Mouse (Mus musculus) hindbrain, embryonic 14.5 days (tissue): ENCODE results near the gene Lin52. TPM values are rescaled to one million over a fixed set of nuclear protein-coding genes. Genes with fewer than 3 reads are reported as not detected.
A peak's percentile ranks its signal among the peaks of the same experiment; 100 is the strongest.

Experiments
- ATAC-seq: fragments of 200-750 bp; cut with Nextera tagmentation; 2 replicates; pipeline ENCODE4 v1.8.0; 2017; ENCODE audit warnings: moderate number of reproducible peaks, mild to moderate bottlenecking, moderate TSS enrichment, moderate library complexity; ENCODE audit not compliant: low FRiP score
- DNase-seq: peaks from one replicate; pipeline ENCODE4 v3.0.0-alpha.2; 2015; ENCODE audit warnings: low spot score
- H3K27ac ChIP-seq: fragments of 300-500 bp; sonication (generic); 2 replicates; pipeline ENCODE4 v1.5.1; 2014; ENCODE audit warnings: mild to moderate bottlenecking, moderate library complexity
- H3K27me3 ChIP-seq: fragments of 300-500 bp; sonication (generic); 2 replicates; pipeline ENCODE4 v1.6.1; 2014; ENCODE audit warnings: mild to moderate bottlenecking, low read length, mixed read lengths; ENCODE audit not compliant: control insufficient read depth, insufficient read depth
- H3K36me3 ChIP-seq: fragments of 300-500 bp; sonication (generic); replicated peaks from 2 replicates; pipeline ENCODE4 v1.6.1; 2014; ENCODE audit not compliant: control insufficient read depth, insufficient read depth
- H3K4me1 ChIP-seq: fragments of 300-500 bp; sonication (generic); replicated peaks from 2 replicates; pipeline ENCODE4 v1.6.1; 2014; ENCODE audit warnings: antibody characterized with exemption, low read length, mixed read lengths; ENCODE audit not compliant: control insufficient read depth, insufficient read depth
- H3K4me2 ChIP-seq: fragments of 300-500 bp; sonication (generic); replicated peaks from 2 replicates; pipeline ENCODE4 v1.6.1; 2014; ENCODE audit warnings: mild to moderate bottlenecking, moderate library complexity
- H3K4me3 ChIP-seq: fragments of 300-500 bp; sonication (generic); replicated peaks from 2 replicates; pipeline ENCODE4 v1.5.1; 2014; ENCODE audit warnings: mild to moderate bottlenecking, low read length
- H3K9ac ChIP-seq: fragments of 300-500 bp; sonication (generic); 2 replicates; pipeline ENCODE4 v1.6.1; 2014
- H3K9me3 ChIP-seq: fragments of 300-500 bp; sonication (generic); 2 replicates; pipeline ENCODE4 v1.6.1; 2016; ENCODE audit warnings: low read length; ENCODE audit not compliant: control insufficient read depth
- WGBS: fragments of 180-500 bp; shearing (Covaris S2); extraction: QIAGEN DNeasy Blood & Tissue Kit; methylation state at CpG from one replicate; pipeline ENCODE4 v1.1.7; 2014; 5-methylcytosine and 5-hydroxymethylcytosine counted together
- polyA plus RNA-seq: library from polyadenylated mRNA; unstranded; fragments of >200 nt; fragmentation: Nextera tagmentation; extraction: Ambion mirVana; gene quantifications from 2 replicates; pipeline ENCODE4 v1.2.1, GENCODE M21; 2014

Gene Lin52
- polyA plus RNA-seq, 1 experiment from 2014 or later = 30.4 TPM

DNA sequence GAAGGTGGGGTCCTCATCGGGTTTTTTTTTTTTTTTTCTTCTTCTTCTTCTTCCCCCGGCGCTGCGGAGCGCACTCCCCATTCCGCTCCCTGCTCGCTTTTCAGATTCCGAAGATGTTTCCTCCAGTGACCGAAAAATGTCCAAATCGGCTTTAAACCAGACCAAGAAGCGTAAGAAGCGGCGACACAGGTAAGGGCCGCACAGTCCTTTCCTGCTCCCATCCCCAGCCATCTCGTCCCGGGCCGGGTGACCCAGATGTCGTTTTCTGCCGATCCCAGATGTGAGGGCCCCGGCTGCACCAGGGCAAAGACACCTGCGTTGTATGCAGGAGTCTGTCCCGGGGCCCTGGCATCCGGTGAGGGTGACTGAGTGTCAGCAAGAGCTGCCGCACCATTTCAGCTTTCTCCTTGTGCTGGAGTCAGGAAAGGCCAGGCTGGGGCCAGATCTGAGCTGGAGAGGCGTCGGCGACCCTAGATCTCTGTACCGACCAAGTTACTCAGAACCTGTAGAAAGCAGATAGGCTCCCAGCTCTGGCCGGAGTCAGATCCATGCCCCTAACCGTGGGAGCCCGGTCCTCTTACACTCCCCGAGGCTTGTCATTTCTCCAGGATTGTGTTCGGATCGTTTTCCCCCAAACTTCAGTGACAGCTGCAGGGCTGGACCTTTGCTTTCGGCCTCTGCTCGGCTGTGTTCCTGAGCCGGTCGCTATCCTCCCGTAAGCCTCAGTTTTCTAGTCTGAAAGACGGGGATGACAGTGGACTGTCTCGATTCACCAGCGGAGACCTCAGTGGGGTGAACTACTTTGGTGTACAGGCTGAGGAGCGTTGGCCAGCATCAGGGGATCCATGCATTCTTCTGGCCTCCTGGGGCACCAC, 120.5 kb downstream of the Lin52 start:
- peaks cover 89% of the 10 kb centered on the region for H3K27me3 ChIP-seq
- no peak overlapping the region for H3K27ac ChIP-seq
- H3K36me3 ChIP-seq = no peaks in the 10 kb centered on the region
- H3K9me3 ChIP-seq = no peaks in the 10 kb centered on the region
- no peak overlapping the region for H3K4me2 ChIP-seq
- no peaks in the 10 kb centered on the region for H3K4me1 ChIP-seq
- no peak for DNase-seq
- H3K4me3 ChIP-seq = peak overlapping the region; percentile 15
- ATAC-seq = no peak
- H3K9ac ChIP-seq = no peak overlapping the region
- 2% methylated on average over 43 of the region's 43 CpGs for WGBS

- no peaks in the 10 kb centered on the region for H3K9me3 ChIP-seq
- DNase-seq = no peak
- 1% methylated on average over 7 of the region's 7 CpGs for whole genome bisulfite sequencing
- H3K4me2 ChIP-seq = 0 out of 2 replicates have a peak overlapping the region, but pooled peaks have one; percentile 4
- H3K4me3 ChIP-seq = peak overlapping the region; percentile 15; the same call in 1 of the 2 replicates
- no peak for ATAC-seq
- H3K36me3 ChIP-seq = no peaks in the 10 kb centered on the region
- peaks cover 89% of the 10 kb centered on the region for H3K27me3 ChIP-seq
- no peak overlapping the region for H3K27ac ChIP-seq
- no peak overlapping the region for H3K9ac ChIP-seq
- no peaks in the 10 kb centered on the region for H3K4me1 ChIP-seq
These were observed 121.1 kb downstream of the Lin52 start for GRCm38 (mm10) chr12:84572341-84572720.

DNA sequence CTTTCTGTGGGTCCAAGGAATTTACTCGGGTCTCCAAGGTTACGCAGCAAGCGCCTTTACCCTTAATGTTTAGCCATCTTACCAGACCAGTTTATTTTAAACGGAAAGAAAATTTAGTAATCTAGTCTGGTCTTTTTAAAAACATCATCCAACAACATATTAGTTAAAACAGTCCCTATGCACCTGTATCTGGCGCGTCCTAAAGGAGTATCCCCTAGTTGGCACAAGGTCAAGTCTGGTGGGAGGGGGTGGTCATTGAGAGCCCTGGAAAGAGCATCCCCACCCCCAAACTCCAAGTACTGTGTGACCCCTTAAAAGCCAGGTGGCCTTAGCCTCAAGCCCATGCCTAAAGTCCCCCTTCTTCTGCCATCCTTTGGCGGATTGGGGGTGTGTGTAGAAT, 121.9 kb downstream of the Lin52 start:
- Histone ChIP-seq H3K9ac (no peak overlapping the region), H3K4me3 (no peak overlapping the region), H3K27ac (no peak overlapping the region), H3K36me3 (no peaks in the 10 kb centered on the region), H3K27me3 (peaks cover 84% of the 10 kb centered on the region), H3K4me2 (0 out of 2 replicates have a peak overlapping the region, but pooled peaks have one; percentile 4), H3K9me3 (no peaks in the 10 kb centered on the region), H3K4me1 (no peaks in the 10 kb centered on the region)
- ATAC-seq = no peak
- 17% methylated on average over 7 of the region's 7 CpGs for WGBS
- no peak for DNase-seq

DNA sequence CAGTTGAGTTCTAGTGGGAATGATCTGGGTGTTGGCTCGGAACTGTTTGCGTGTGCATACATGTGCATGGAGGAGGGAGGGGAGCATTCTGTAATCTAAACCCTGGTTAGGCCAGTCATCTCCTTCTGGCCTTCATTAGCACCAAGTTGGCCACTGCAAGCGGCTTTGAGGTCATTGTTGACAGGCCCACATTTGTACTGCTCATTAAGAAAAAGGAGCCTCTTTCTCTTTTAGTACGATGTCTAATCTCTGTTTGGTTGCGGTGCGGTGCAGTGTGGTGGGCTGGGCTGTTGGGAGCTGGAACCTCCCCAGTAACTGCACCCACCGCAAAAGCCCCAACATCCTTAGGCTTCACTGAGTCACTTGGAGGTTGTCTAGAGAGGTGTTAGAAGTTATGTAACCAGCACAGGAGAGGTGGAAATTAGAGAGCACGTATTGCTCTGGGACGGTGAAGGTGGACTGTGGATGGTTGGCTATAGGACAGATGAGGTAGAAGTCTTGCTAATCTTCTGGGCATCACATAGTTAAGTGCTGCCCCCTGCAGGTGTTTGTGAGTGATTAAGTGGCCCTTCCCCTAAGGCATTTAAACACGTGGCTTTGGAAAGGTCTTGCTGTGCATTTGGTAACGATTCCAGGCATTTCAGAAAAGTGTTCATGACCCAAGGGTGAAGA, 126.7 kb downstream of the Lin52 start:
- 79% methylated on average over 11 of the region's 11 CpGs for WGBS
- no peak for DNase-seq
- no peaks in the 10 kb centered on the region for H3K4me1 ChIP-seq
- H3K27me3 ChIP-seq = peaks cover 44% of the 10 kb centered on the region
- no peaks in the 10 kb centered on the region for H3K36me3 ChIP-seq
- H3K4me2 ChIP-seq = no peak overlapping the region
- no peak for ATAC-seq
- H3K27ac ChIP-seq = no peak overlapping the region
- no peak overlapping the region for H3K4me3 ChIP-seq
- H3K9ac ChIP-seq = no peak overlapping the region
- H3K9me3 ChIP-seq = no peaks in the 10 kb centered on the region

DNA sequence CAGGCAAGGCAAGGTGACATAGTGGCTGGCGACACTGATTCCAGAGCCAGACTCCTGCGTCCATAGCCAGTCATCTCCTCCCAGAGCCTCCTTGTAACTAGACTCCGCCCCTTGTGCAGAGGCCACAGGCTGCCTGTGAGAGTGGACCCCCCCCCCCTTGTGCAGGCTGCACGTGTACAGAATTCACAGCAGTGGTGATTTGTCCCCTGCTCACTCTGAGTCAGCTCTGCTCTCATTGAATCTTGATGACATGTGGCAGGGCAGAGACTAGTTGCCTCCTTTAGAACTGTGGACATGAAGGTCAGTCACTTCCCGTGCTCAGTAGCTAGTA, 127.2 kb downstream of the Lin52 start:
- Histone ChIP-seq H3K4me2 (no peak overlapping the region), H3K36me3 (no peaks in the 10 kb centered on the region), H3K27ac (no peak overlapping the region), H3K9me3 (no peaks in the 10 kb centered on the region; the same call in 1 of the 2 replicates), H3K4me1 (no peaks in the 10 kb centered on the region), H3K4me3 (no peak overlapping the region), H3K27me3 (peaks cover 39% of the 10 kb centered on the region), H3K9ac (no peak overlapping the region)
- no peak for ATAC-seq
- no peak for DNase-seq
- 37% methylated on average over 5 of the region's 5 CpGs for WGBS

DNA sequence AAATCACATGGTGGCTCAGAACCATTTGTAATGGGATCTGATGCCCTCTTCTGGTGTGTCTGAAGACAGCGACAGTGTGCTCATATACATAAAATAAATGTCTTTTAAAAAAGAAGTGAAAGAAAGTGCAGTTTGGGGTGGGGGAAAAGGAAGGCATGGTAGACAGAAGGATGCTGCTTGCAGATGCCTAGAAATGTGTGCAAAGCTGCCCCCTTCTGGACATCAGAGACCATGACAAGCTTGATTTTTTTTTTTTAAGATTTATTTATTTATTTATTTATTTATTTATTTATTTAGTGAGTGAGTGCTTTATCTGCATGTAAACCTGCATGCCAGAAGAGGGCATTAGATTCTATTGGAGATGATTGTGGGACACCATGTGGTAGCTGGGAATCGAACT, 130.1 kb downstream of the Lin52 start:
- DNase-seq (no peak), ATAC-seq (no peak)
- H3K4me1 ChIP-seq = no peaks in the 10 kb centered on the region
- WGBS = 91% methylated on average over 2 of the region's 2 CpGs
- no peaks in the 10 kb centered on the region for H3K36me3 ChIP-seq
- no peak overlapping the region for H3K4me2 ChIP-seq
- H3K9ac ChIP-seq = no peak overlapping the region
- peaks cover 19% of the 10 kb centered on the region for H3K27me3 ChIP-seq
- no peaks in the 10 kb centered on the region; the same call in 1 of the 2 replicates for H3K9me3 ChIP-seq
- H3K4me3 ChIP-seq = no peak overlapping the region
- no peak overlapping the region for H3K27ac ChIP-seq

GRCm38 (mm10) chr12:84589825-84590761, 138.9 kb downstream of the Lin52 start:
- Histone ChIP-seq H3K27me3 (peaks cover 6% of the 10 kb centered on the region; the same call in 1 of the 2 replicates), H3K4me1 (peaks cover 11% of the 10 kb centered on the region; the same call in 1 of the 2 replicates), H3K9ac (peak overlapping the region; percentile 64), H3K4me2 (peak overlapping the region; percentile 81), H3K27ac (peak overlapping the region; percentile 72), H3K36me3 (no peaks in the 10 kb centered on the region), H3K4me3 (peak overlapping the region; percentile 43), H3K9me3 (no peaks in the 10 kb centered on the region)
- WGBS = under 1% methylated on average over 50 of the region's 54 CpGs
- peak; percentile 96 for DNase-seq
- ATAC-seq = peak; percentile 82
